Mouse (Mus musculus): ENCODE results near the gene St5. TPM values are rescaled to one million over a fixed set of nuclear protein-coding genes. Genes with fewer than 3 reads are reported as not detected.

St5 gene
- 10 to 100 TPM; 49.0 to 53.9 TPM for total RNA-seq (2021)
- long read RNA-seq, experiment 1, full-length matches to known transcripts: 5 of 29 reads
- long read RNA-seq, experiment 1, partial matches to known transcripts: 5 of 29 reads
- long read RNA-seq, experiment 1, other reads (novel, unspliced or antisense): 19 of 29 reads
- long read RNA-seq, experiment 2, full-length matches to known transcripts: 13 of 43 reads
- long read RNA-seq, experiment 2, partial matches to known transcripts: 8 of 43 reads
- long read RNA-seq, experiment 2, other reads (novel, unspliced or antisense): 22 of 43 reads

GRCm38 (mm10) chr7:109703190-109704015 lies at the start of gene St5, which contains the start of gene Akip1:
St5 (minus strand) TSS chr7:109703605.
Akip1 (plus strand) TSS chr7:109703690.
- DNase-seq (ENCODE audit: low spot score in 2 of 2): peak; percentile 92 to 93
- TF ChIP-seq CTCF (conservative IDR thresholded peaks at IDR 0.05): no peak; the same call in 1 of the 2 replicates
- peak within 1 kb of the TSS; percentile 80 for H3K27ac ChIP-seq
- peak within 1 kb of the TSS; percentile 73 for H3K4me3 ChIP-seq

GRCm38 (mm10) chr7:109752008-109752925 lies 48.9 kb upstream of the St5 start, which contains the start of gene Tmem9b:
Tmem9b (minus strand) TSS chr7:109752875.
- Histone ChIP-seq H3K4me3 (peak within 1 kb of the TSS; percentile 62), H3K27ac (peak within 1 kb of the TSS; percentile 98)
- TF ChIP-seq CTCF (conservative IDR thresholded peaks at IDR 0.05): peak; percentile 46
- peak; percentile 71 to 84 for DNase-seq (ENCODE audit: low spot score in 2 of 2)

- H3K27ac ChIP-seq: peak overlapping the region; percentile 98
- TF ChIP-seq CTCF (conservative IDR thresholded peaks at IDR 0.05): no peak
- peak overlapping the region; percentile 62 for H3K4me3 ChIP-seq
- no peak for DNase-seq (ENCODE audit: low spot score in 2 of 2)
These were observed 48.1 kb upstream of the St5 start for GRCm38 (mm10) chr7:109751427-109752007.

- no peak overlapping the region for H3K4me3 ChIP-seq
- no peak for DNase-seq (ENCODE audit: low spot score in 2 of 2)
- H3K27ac ChIP-seq: no peak overlapping the region
- TF ChIP-seq CTCF (conservative IDR thresholded peaks at IDR 0.05): peak; percentile 67
These were observed 44.3 kb upstream of the St5 start for GRCm38 (mm10) chr7:109747747-109748146.

GRCm38 (mm10) chr7:109741703-109742102 lies 38.3 kb upstream of the St5 start:
- Histone ChIP-seq H3K4me3 (no peak overlapping the region), H3K27ac (no peak overlapping the region)
- TF ChIP-seq CTCF (conservative IDR thresholded peaks at IDR 0.05): no peak
- DNase-seq (ENCODE audit: low spot score in 2 of 2): no peak

DNA sequence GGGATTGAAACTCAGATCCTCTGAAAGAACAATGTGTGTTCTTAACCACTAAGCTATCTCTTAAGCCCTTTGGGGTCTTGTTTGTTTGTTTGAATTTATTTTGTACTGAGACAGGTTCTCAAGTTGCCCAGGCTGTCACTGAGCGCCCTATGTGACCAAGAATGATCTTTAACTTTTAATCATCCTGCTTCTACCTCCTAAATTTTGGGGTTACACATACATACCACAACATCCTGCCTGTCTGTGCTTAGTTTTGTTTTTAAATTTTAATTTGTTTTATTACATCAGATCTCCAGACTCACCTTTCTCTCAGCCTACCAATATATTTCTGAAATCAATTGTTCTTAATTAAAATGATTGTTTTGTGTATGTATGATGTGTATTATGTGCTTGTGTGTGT lies 37.7 kb upstream of the St5 start:
- no peak for DNase-seq (ENCODE audit: low spot score in 2 of 2)
- TF ChIP-seq CTCF (conservative IDR thresholded peaks at IDR 0.05): no peak
- Histone ChIP-seq H3K27ac (no peak overlapping the region), H3K4me3 (no peak overlapping the region)

DNA sequence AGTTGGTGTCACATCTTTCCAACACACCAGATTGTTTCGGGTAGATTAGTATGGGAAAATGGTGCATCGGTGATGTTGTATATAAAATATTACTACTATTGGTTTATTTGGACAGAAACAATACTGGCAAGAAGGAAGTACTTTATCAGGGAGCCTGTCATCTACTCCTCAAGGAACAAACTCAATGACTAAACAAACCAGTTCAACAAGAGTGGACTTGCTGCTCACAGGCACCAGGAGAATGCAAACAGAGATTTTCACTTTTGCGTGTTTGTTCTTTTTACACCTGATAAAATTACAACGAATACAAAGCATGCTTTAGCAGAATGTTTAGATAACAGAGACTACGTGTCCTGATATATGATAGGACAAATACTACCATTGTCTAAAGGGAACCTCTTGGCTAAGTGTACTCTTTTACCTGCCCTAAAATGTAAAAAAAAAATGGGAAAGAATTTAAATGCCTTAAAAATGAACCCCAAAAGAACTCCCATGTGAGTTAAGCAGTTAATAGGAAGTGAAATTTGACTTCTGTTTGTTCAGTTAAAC lies 36.5 kb upstream of the St5 start:
- Histone ChIP-seq H3K4me3 (no peak overlapping the region), H3K27ac (no peak overlapping the region)
- DNase-seq (ENCODE audit: low spot score in 2 of 2): no peak
- no peak for TF ChIP-seq CTCF (conservative IDR thresholded peaks at IDR 0.05)

GRCm38 (mm10) chr7:109734806-109735205 lies 31.4 kb upstream of the St5 start:
- Histone ChIP-seq H3K27ac (no peak overlapping the region), H3K4me3 (no peak overlapping the region)
- DNase-seq (ENCODE audit: low spot score in 2 of 2): no peak
- TF ChIP-seq CTCF (conservative IDR thresholded peaks at IDR 0.05): no peak

DNA sequence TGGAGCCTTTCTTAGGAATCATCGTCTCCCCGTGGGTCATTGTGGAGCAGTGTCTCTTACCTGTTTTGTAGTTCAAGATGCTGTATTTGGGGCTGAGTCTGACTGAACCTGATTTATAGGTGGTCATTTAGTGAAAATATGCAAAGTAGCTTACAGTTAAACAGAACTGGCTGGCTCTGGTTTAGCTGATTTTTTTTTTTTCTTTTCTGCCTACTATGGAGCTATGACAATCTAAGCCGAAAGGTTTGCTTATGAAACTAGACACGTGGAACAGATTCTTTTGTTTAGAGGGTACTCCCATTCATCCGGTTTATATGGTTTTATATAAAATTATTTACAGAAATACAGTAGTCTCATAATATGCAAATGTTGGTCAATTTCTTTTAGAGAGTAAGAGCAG lies 28.2 kb upstream of the St5 start, which contains the start of gene Ascl3:
Gene Ascl3 (minus strand): TSS at position 101 of the 400 bp plus-strand sequence.
- no peak for DNase-seq (ENCODE audit: low spot score in 2 of 2)
- Histone ChIP-seq H3K27ac (no peak within 1 kb of the TSS), H3K4me3 (no peak within 1 kb of the TSS)
- no peak for TF ChIP-seq CTCF (conservative IDR thresholded peaks at IDR 0.05)

- Histone ChIP-seq H3K4me3 (no peak within 1 kb of the TSS), H3K27ac (no peak within 1 kb of the TSS)
- TF ChIP-seq CTCF (conservative IDR thresholded peaks at IDR 0.05): no peak
- DNase-seq (ENCODE audit: low spot score in 2 of 2): no peak
These were observed 20.3 kb upstream of the St5 start, which contains the start of gene BC051019 for GRCm38 (mm10) chr7:109723697-109724096. BC051019 (minus strand) TSS chr7:109723850.

DNA sequence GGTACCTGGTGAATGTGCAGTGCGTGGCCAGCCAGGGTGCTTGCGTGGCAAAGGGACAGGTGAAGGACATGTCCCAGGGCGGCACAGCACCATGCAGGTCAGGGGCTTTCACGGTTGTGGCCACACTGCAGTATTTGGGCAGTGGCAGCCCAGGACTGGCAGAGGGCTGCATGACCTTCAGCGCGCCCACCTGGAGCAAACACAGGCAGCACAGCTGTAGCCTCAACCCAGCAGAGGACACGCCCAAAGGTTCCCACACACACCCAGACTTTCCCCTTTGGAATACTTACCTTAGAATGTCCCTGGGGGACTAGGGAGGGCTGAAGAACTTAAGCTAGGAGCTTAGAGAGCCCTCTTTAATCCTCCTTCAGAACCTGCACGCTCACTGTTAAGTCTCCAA lies 19.7 kb upstream of the St5 start:
- no peak overlapping the region for H3K27ac ChIP-seq
- H3K4me3 ChIP-seq: no peak overlapping the region
- DNase-seq (ENCODE audit: low spot score in 2 of 2): no peak
- no peak for TF ChIP-seq CTCF (conservative IDR thresholded peaks at IDR 0.05)

DNA sequence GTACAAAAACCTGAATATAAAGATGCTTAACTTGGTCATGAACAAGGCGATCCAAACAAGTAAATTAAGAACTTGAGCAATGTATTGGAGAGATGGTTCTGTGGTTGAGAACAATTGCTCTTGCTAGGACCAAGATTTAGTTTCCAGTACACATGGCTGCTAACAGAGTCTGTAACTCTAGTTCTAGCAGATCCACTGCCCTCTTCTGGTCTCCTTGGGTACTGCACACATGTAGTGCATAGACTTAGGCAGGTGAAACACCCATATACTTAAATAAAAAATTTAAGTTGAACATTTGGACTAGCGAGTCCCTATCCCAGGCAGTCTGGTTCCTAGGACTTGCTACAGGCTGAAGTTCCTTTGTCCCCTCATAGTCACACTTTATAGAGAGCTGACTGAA lies 19.2 kb upstream of the St5 start:
- no peak overlapping the region for H3K4me3 ChIP-seq
- DNase-seq (ENCODE audit: low spot score in 2 of 2): no peak
- peak; percentile 56 for TF ChIP-seq CTCF (conservative IDR thresholded peaks at IDR 0.05)
- no peak overlapping the region for H3K27ac ChIP-seq
